Mouse (Mus musculus) heart, adult 8-10 months (tissue): ENCODE results near the gene Lrrc47. TPM values are rescaled to one million over a fixed set of nuclear protein-coding genes. Genes with fewer than 3 reads are reported as not detected.

ENCODE experiments used
- total RNA-seq, 4 experiments: library from RNA; stranded (reverse); gene quantifications; 2 replicates each; pipeline ENCODE4 v1.2.4; 2022

Lrrc47 gene
- total RNA-seq, 4 experiments from 2014 or later = 30.6 to 37.7 (median 32.4) TPM

Other genes starting within 250 kb of the Lrrc47 start
- gene A430005L14Rik, start 54.5 kb upstream of the Lrrc47 start, total RNA-seq = 10 to 100 TPM; 13.1 to 19.2 (median 14.2) TPM
- gene Dffb, start 36.6 kb upstream of the Lrrc47 start, total RNA-seq = 1 to 10 TPM; 1.1 to 5.3 (median 2.0) TPM
- 10 to 100 TPM; 29.4 to 34.6 (median 32.1) TPM for gene Cep104, start 36.5 kb upstream of the Lrrc47 start, total RNA-seq
- 1 to 10 TPM; 4.5 to 9.7 (median 6.5) TPM for gene Smim1, start 14.5 kb downstream of the Lrrc47 start, total RNA-seq
- not detected for gene Ccdc27, start 30.9 kb downstream of the Lrrc47 start, total RNA-seq
- not detected for gene Trp73, start 128.5 kb downstream of the Lrrc47 start, total RNA-seq
- gene Wrap73, start 130.6 kb downstream of the Lrrc47 start, total RNA-seq = 10 to 100 TPM; 11.9 to 14.6 (median 12.7) TPM
- gene Tprgl, start 148.9 kb downstream of the Lrrc47 start, total RNA-seq = 100 to 1,000 TPM; 125 to 142 (median 127) TPM
- 1 to 10 TPM; 6.6 to 9.5 (median 7.1) TPM for gene Megf6, start 159.0 kb downstream of the Lrrc47 start, total RNA-seq